Mouse (Mus musculus) G1E-ER4 (cell line): ENCODE data around the gene Capn8. TPM values are rescaled to one million over a fixed set of nuclear protein-coding genes. Genes with fewer than 3 reads are reported as not detected.

Experiments
- GATA1 ChIP-seq: IDR thresholded peaks from one replicate; pipeline ENCODE4 v1.8.0; 2012; ENCODE audit warnings: low read length, inconsistent platforms
- polyA plus RNA-seq: library from polyadenylated mRNA; stranded (reverse); fragments of >175 nt; gene quantifications from 2 replicates; pipeline ENCODE4 v1.2.3, GENCODE M21; 2012

The Capn8 gene
- polyA plus RNA-seq, 1 experiment, result not detected

DNA sequence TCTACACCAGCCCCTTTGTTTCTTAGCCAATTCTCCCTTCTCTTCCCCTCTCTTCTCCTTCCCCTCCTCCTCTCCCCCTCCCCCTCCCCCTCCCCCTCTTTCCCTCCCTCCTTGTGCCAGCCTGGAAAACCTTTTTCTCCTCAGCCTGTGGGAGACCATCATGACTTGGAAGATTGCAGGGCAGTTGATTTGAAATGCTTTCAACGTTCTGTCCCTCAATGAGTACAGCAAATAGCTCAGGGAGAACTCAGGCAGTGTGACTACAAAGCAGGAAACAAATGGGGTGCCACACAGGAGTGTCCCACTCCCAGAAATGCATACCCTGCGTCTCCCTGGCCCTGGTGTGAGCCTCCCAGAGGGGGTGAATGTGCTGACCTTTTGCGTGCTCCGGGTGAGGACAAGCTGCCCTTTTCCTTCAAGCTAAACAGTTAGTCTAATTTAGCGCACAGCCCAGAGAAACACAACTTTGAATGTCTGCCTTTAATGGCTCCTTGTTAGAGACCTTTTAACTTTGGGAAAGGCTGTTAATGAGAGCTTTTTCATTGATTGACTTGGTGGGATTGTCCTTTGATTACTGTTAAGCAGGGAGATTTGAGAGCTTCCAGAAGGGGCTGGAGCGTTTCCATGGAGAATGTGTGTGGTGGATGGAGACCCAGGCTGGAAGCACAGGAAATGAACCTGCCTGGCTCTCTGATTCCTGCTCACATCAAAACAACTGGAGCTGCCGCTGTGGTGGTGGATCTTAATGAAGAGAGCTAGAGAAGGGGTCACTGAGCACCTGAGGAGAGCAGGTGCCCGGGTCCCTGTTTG lies 9.3 kb downstream of the Capn8 start:
- no peak for TF ChIP-seq GATA1

- no peak for TF ChIP-seq GATA1
These were observed 9.9 kb downstream of the Capn8 start for GRCm38 (mm10) chr1:182574666-182575049.

GRCm38 (mm10) chr1:182584169-182584568 lies 19.4 kb downstream of the Capn8 start:
- TF ChIP-seq GATA1, result no peak

DNA sequence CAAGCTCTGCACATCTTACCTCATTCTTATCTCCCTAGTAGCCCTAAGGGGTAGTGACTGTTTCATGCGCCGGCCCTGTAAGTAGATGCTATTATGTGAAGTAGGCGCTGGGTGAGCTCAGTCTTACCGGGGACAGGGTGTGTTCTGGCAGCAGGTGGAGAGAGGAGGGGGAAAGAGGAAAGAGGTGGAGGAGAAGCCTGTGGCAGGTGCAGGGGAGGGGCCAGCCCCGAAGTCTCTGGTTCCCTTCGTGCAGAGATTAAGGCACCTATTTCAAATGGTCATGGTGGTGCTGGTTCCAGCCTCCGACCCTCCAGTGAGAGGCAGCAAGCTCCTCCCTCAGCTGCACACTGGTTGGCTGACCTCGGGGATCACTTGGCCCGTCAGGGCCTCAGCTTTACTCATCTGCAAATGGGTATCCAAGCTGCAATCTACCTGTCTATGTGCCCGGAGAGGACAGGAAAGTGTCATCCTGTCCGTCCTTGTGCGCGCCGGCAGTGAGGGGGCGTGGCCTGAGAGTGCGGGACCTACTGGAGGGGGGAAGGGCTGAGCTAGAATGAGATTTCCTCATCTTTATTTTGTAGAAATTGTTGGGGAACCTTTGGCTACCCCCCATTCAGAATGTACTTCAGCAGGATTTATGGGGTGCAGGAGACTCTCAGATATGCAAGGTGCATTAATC lies 20.5 kb downstream of the Capn8 start:
- no peak for TF ChIP-seq GATA1

GRCm38 (mm10) chr1:182587706-182588105 lies 22.9 kb downstream of the Capn8 start:
- no peak for TF ChIP-seq GATA1

DNA sequence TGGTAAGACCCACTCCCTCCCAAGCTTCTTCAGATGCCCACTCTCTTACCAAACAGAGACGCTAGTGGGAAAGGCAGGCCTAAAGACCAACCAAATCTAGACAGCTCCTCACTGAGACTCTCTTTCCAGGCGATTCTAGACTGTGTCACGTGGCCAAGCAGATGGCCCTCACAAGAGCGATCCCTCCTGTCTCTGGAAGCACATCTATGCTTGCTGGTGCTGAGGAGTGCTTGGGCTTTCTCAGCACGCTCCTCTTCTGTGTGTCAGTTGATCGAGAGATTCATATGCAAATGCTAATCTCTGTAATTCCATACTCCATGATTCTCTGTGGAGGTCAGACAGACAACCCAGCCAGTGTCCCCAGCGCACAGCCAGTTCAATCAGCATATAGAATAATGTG lies 26.7 kb downstream of the Capn8 start:
- TF ChIP-seq GATA1, result no peak

- TF ChIP-seq GATA1, result no peak
These were observed 27.6 kb downstream of the Capn8 start for GRCm38 (mm10) chr1:182592436-182592835.

- no peak for TF ChIP-seq GATA1
These were observed 40.7 kb downstream of the Capn8 start for GRCm38 (mm10) chr1:182605330-182606150.

DNA sequence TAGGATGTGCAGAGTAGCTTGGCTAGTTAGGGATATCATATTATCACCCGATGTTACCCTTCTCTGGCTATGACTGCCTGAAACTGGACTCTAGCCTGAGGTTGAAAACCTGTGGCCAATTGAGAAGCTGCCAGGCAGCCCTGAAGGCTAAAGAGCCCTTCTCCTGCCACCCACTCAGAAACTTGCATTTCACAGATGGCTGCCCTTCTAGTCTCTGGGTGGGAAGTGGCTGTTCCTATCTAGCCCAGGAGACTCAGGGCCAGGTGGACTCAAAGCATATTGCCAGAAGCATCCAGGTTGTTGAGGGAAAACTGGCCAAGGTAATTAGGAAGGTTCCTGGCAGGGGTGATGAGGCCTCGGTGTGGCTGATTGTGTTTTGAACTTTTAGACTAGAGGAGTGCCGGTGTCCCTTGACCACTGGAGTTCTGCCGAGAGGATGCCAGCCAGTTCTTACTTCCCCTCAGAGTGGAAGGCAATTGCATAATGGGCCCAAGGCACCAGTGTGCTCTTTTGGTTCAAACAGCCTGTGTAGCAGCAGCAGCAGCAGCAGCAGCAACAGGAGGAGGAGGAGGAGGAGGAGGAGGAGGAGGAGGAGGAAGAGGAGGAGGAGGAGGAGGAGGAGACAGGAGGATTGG lies 45.0 kb downstream of the Capn8 start:
- no peak for TF ChIP-seq GATA1

DNA sequence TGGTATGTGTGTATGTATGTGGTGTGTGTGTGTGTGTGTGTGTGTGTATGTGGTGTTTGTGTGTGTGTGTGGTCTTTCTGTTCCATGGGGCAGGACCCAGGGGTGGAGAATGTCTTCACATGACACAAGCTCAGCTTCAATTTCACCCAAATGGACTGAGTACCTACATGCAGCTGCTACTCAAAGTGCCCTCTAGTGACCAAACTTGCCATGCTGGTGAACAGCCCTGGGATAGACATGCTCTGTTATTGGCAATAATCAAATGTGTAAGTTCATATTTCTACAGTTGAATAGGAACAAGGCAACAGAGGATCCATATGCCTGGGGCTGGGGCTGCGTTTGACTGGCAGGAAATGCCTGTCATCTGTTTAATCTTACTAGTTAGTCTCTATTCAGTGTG lies 50.7 kb downstream of the Capn8 start:
- no peak for TF ChIP-seq GATA1

DNA sequence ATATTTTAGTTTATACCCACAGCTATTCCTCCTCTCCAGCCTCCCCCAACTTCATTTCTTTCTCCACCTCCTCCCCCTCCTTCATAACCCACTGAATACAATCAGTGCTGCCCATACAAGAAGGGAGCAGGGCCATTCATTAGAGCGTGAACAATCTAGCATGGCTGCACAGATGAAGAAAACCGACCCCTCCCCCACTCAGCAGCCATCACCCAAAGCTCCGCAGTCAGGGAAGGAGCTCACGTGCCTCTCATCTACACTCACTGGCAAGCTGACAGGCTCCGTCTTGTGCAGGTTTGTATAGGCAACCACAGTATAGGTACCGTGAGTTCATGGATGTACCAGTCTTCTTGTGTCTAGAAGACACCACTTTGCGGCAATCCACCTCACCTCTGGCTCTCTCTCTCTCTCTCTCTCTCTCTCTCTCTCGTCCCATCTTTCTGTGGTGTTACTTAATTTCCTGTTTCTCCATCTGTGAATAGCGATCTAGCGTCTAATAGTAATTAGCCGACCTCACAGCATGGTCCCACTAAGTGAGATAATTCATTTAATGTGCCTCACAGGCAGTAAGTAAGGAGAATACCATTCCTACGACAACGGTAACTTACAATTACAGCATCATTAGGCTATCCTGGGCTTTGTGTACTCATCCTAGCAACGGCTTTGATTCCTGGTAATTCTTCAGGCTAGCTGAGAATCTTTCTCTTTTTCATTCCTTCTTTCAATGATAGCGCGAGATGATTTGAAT lies 53.6 kb downstream of the Capn8 start:
- TF ChIP-seq GATA1, result no peak

DNA sequence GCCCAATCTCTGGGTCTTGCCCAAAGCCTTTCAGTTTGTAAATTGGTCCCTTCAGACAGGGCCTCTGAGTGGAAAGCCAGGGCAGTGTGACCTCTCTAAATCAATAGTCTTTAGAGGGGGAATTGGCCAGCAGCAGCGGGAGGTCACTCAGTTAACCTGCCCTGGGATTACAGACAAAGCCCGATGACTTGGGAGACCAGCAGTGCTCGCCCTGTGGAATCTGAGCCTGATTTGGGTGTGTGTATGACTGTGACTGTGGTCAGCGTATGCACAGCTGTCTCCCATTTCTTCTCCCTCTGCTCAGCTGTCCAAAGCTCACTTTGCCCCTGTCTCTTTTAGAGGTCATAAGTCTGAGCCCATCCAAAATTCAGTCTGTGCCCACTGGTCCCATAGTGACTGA lies 55.7 kb downstream of the Capn8 start:
- TF ChIP-seq GATA1, result no peak

GRCm38 (mm10) chr1:182621256-182621655 lies 56.4 kb downstream of the Capn8 start:
- TF ChIP-seq GATA1, result no peak

DNA sequence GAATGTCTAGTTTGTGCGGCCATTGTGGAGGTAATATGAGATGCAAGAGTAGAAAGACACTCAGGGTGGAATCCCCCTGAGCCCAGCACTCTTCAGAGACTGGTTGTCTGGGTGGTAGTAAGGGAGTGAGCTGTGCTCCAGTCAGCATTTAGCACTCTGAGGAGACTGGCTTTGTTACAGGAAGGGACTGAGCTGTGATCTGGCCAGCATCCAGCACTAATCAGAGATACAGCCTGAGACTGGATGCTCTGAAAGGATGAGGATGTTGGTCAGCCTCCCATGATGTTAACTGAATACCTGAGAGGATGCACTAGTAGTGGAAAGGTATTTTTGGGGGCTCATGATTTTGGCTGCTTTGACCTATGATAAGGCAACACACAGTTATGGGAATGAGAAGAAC lies 61.4 kb downstream of the Capn8 start:
- TF ChIP-seq GATA1, result no peak

DNA sequence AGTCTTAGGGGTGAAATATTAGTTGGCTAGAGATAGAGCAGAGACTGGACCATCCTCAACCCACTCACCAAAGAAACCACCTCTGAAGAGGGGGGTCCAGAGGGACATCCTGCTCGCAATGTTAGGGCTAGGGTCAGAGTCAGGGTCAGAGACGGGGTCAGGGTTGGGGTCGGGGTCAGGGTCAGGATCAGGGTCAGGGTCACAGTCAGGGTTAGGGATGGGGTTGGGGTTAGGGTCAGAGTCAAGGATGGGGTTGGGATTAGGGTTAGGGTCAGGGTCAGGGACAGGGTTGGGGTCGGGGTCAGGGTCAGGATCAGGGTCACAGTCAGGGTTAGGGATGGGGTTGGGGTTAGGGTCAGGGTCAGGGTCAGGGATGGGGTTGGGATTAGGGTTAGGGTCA lies 64.4 kb downstream of the Capn8 start:
- no peak for TF ChIP-seq GATA1
